Mouse (Mus musculus) lung, embryonic 16.5 days (tissue): ENCODE results near the gene Snx22. TPM values are rescaled to one million over a fixed set of nuclear protein-coding genes. Genes with fewer than 3 reads are reported as not detected.

Experiments
- ATAC-seq: fragments of 200-750 bp; cut with Nextera tagmentation; 2 replicates; pipeline ENCODE4 v1.8.0; 2017; ENCODE audit warnings: low read depth, mild to moderate bottlenecking, moderate library complexity
- H3K27ac ChIP-seq: fragments of 300-500 bp; sonication (generic); 2 replicates; pipeline ENCODE4 v1.5.1; 2014; ENCODE audit warnings: mild to moderate bottlenecking, control low read depth, low read length
- H3K27me3 ChIP-seq: fragments of 300-500 bp; sonication (generic); 2 replicates; pipeline ENCODE4 v1.6.1; 2014; ENCODE audit warnings: low read depth, low read length, mixed read lengths; ENCODE audit not compliant: control insufficient read depth, insufficient read depth
- H3K36me3 ChIP-seq: fragments of 300-500 bp; sonication (generic); 2 replicates; pipeline ENCODE4 v1.6.1; 2014; ENCODE audit warnings: low read length; ENCODE audit not compliant: control insufficient read depth, insufficient read depth
- H3K4me1 ChIP-seq: fragments of 300-500 bp; sonication (generic); replicated peaks from 2 replicates; pipeline ENCODE4 v1.6.1; 2014; ENCODE audit warnings: low read length, mixed read lengths; ENCODE audit not compliant: control insufficient read depth, insufficient read depth
- H3K4me2 ChIP-seq: fragments of 300-500 bp; sonication (generic); 2 replicates; pipeline ENCODE4 v1.6.1; 2014; ENCODE audit warnings: low read depth, low read length, control low read depth
- H3K4me3 ChIP-seq: fragments of 300-500 bp; sonication (generic); 2 replicates; pipeline ENCODE4 v1.5.1; 2014; ENCODE audit warnings: mild to moderate bottlenecking, low read length, control low read depth
- H3K9ac ChIP-seq: fragments of 300-500 bp; sonication (generic); 2 replicates; pipeline ENCODE4 v1.6.1; 2014; ENCODE audit warnings: low read length, control low read depth
- H3K9me3 ChIP-seq: fragments of 300-500 bp; sonication (generic); 2 replicates; pipeline ENCODE4 v1.6.1; 2016; ENCODE audit warnings: low read length; ENCODE audit not compliant: control insufficient read depth
- WGBS: fragments of 180-500 bp; shearing (Covaris S2); extraction: QIAGEN DNeasy Blood & Tissue Kit; methylation state at CpG from one replicate; pipeline ENCODE4 v1.1.7; 2014; 5-methylcytosine and 5-hydroxymethylcytosine counted together
- polyA plus RNA-seq: library from polyadenylated mRNA; unstranded; fragments of >200 nt; fragmentation: Nextera tagmentation; extraction: Ambion mirVana; gene quantifications from 2 replicates; pipeline ENCODE4 v1.2.1, GENCODE M21; 2015

Gene Snx22
- 8.6 and 11.2 TPM in 2 replicates for polyA plus RNA-seq

- Histone ChIP-seq H3K27ac (no peak within 1 kb of the TSS), H3K9me3 (no peaks in the 10 kb centered on the region), H3K9ac (peak within 1 kb of the TSS; percentile 60), H3K4me2 (peak within 1 kb of the TSS; percentile 88), H3K27me3 (peaks cover 4% of the 10 kb centered on the region; the same call in 1 of the 2 replicates), H3K4me3 (peak within 1 kb of the TSS; percentile 58), H3K36me3 (peaks cover 20% of the 10 kb centered on the region), H3K4me1 (peaks cover 9% of the 10 kb centered on the region)
- peak; percentile 96 for ATAC-seq
- under 1% methylated on average over 22 of the region's 22 CpGs for WGBS
Observed at GRCm38 (mm10) chr9:66069583-66069982, at the start of gene Snx22. TSS of gene Snx22 (minus strand) at chr9:66069719.

GRCm38 (mm10) chr9:66116890-66117289 is 47.4 kb upstream of the Snx22 start:
- WGBS = 54% methylated on average over 8 of the region's 8 CpGs
- Histone ChIP-seq H3K9ac (no peak overlapping the region), H3K9me3 (no peaks in the 10 kb centered on the region), H3K36me3 (0 out of 2 replicates have a peak, but pooled peaks cover 3% of the 10 kb centered on the region), H3K4me1 (no peaks in the 10 kb centered on the region), H3K4me3 (no peak overlapping the region), H3K27ac (no peak overlapping the region), H3K4me2 (no peak overlapping the region), H3K27me3 (no peaks in the 10 kb centered on the region)
- ATAC-seq = no peak

DNA sequence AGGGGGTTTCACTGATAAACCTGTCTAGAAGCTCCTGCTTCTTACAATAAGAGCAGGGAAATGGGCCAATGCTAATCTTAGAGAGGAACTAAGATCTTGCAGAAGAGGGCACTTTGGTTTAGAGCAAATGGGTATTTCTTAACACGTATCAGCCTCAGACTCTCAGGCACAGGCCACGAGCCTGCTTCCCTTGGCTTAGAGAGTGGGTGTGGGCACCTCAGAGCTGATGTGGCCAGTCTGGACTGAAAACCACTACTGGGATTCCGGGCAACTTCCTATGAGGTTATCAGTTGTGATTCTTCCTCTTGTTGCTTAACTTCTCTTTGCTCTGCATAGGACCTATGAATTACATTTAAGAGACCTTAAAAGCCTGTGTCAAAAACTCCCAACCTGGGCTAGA is 44.8 kb upstream of the Snx22 start:
- no peak overlapping the region for H3K9ac ChIP-seq
- no peak overlapping the region for H3K4me2 ChIP-seq
- no peaks in the 10 kb centered on the region for H3K27me3 ChIP-seq
- no peaks in the 10 kb centered on the region for H3K9me3 ChIP-seq
- 0 out of 2 replicates have a peak, but pooled peaks cover 3% of the 10 kb centered on the region for H3K36me3 ChIP-seq
- no peak overlapping the region for H3K4me3 ChIP-seq
- no peak overlapping the region for H3K27ac ChIP-seq
- no peak for ATAC-seq
- 89% methylated on average over 3 of the region's 3 CpGs for WGBS
- no peaks in the 10 kb centered on the region for H3K4me1 ChIP-seq

- Histone ChIP-seq H3K4me2 (no peak overlapping the region), H3K9me3 (no peaks in the 10 kb centered on the region), H3K27me3 (no peaks in the 10 kb centered on the region), H3K9ac (no peak overlapping the region), H3K4me3 (no peak overlapping the region), H3K27ac (no peak overlapping the region), H3K4me1 (no peaks in the 10 kb centered on the region), H3K36me3 (peaks cover 14% of the 10 kb centered on the region)
- WGBS = 84% methylated on average over 8 of the region's 8 CpGs
- ATAC-seq = no peak
Observed at GRCm38 (mm10) chr9:66110611-66111379, 41.3 kb upstream of the Snx22 start.

DNA sequence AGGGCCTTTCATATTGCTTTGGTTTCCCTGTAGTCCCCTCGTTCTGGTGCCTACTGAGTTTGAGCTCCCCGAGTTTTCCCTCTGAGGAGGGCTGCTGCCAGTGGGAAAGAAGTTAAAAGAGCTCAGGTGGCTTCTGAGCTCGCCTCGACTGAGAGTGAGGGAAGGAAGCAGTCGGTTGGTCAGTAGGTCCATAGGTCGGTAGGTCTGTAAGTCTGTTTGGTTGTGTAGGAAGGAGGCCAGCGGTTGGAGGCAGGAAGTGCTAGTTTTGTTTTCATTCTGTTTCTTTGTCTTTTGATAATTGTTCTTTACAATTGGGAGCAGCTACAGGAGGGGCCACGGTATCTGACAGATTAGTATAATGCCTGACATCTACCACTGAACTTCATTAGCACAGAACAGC is 40.6 kb upstream of the Snx22 start:
- Histone ChIP-seq H3K27ac (no peak overlapping the region), H3K9me3 (no peaks in the 10 kb centered on the region), H3K9ac (no peak overlapping the region), H3K4me2 (no peak overlapping the region), H3K36me3 (peaks cover 14% of the 10 kb centered on the region), H3K4me3 (no peak overlapping the region), H3K4me1 (no peaks in the 10 kb centered on the region), H3K27me3 (no peaks in the 10 kb centered on the region)
- WGBS = 69% methylated on average over 8 of the region's 8 CpGs
- no peak for ATAC-seq

DNA sequence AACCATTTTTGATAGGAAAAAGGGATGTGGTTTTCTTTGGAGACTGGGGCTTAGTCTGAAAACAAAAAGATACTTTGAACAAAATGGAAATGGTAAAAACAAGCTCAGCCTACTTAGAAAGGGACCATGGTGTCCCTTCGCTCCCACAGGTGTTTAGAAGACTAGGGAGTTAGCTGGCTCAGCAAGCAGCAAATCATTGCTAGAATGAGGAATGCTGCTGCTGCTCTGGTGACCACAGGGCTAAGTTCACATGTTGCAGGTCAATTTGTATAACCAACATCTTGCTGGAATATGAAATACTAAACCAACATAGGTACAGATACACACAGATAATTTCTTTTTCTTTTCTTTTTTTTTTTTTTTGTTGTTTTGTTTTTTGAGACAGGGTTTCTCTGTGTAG is 40.1 kb upstream of the Snx22 start:
- H3K9ac ChIP-seq = no peak overlapping the region
- H3K4me3 ChIP-seq = no peak overlapping the region

GRCm38 (mm10) chr9:66105168-66105567 is 35.6 kb upstream of the Snx22 start:
- H3K4me3 ChIP-seq = no peak overlapping the region
- H3K36me3 ChIP-seq = peaks cover 34% of the 10 kb centered on the region
- H3K27ac ChIP-seq = no peak overlapping the region
- no peak overlapping the region for H3K9ac ChIP-seq
- 84% methylated on average over 8 of the region's 8 CpGs for WGBS
- ATAC-seq = no peak
- no peak overlapping the region for H3K4me2 ChIP-seq
- no peaks in the 10 kb centered on the region for H3K27me3 ChIP-seq
- H3K4me1 ChIP-seq = no peaks in the 10 kb centered on the region
- H3K9me3 ChIP-seq = no peaks in the 10 kb centered on the region

More for the DNA sequence above, 40.1 kb upstream of the Snx22 start:
- no peak overlapping the region for H3K4me2 ChIP-seq
- ATAC-seq = no peak
- H3K27ac ChIP-seq = no peak overlapping the region
- no peaks in the 10 kb centered on the region for H3K4me1 ChIP-seq
- no peaks in the 10 kb centered on the region for H3K9me3 ChIP-seq
- 88% methylated on average over 1 of the region's 1 CpGs for WGBS
- H3K36me3 ChIP-seq = peaks cover 20% of the 10 kb centered on the region
- H3K27me3 ChIP-seq = no peaks in the 10 kb centered on the region

GRCm38 (mm10) chr9:66104601-66105000 is 35.1 kb upstream of the Snx22 start:
- H3K4me3 ChIP-seq = no peak overlapping the region
- no peak for ATAC-seq
- no peak overlapping the region for H3K4me2 ChIP-seq
- peaks cover 34% of the 10 kb centered on the region for H3K36me3 ChIP-seq
- whole genome bisulfite sequencing = 94% methylated on average over 4 of the region's 4 CpGs
- H3K9me3 ChIP-seq = no peaks in the 10 kb centered on the region
- no peaks in the 10 kb centered on the region for H3K27me3 ChIP-seq
- H3K9ac ChIP-seq = no peak overlapping the region
- no peaks in the 10 kb centered on the region for H3K4me1 ChIP-seq
- H3K27ac ChIP-seq = no peak overlapping the region

DNA sequence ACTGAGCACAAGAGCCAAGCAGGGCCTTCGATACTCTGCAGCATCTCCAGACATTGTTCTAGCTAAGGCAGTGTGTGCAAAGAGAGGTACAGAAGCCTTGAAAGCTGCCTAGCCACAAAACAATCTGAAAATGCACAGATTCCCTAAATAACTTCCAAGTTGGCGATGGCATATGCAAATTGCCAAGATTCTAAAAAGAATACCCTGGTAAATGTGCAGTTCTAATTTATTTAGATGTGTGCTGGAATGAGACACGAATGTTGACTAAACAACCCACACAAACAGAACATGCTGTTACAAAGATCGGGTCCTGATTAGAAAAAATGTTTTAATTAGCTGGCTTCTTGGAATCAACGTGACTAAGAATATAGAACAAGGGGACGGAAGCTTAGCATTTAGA is 33.1 kb upstream of the Snx22 start:
- Histone ChIP-seq H3K27me3 (no peaks in the 10 kb centered on the region), H3K36me3 (peaks cover 27% of the 10 kb centered on the region), H3K4me3 (no peak overlapping the region), H3K9me3 (no peaks in the 10 kb centered on the region), H3K4me2 (no peak overlapping the region), H3K9ac (no peak overlapping the region), H3K4me1 (no peaks in the 10 kb centered on the region), H3K27ac (no peak overlapping the region)
- no peak for ATAC-seq
- WGBS = 90% methylated on average over 6 of the region's 6 CpGs
